Mouse (Mus musculus): ENCODE measurements around the gene Entpd5. TPM values are rescaled to one million over a fixed set of nuclear protein-coding genes. Genes with fewer than 3 reads are reported as not detected.

Gene Entpd5
- polyA plus RNA-seq, 1 experiment from 2014 or later, result 8.6 TPM

- peak overlapping the region; percentile 62 for H3K4me3 ChIP-seq
- no peak for DNase-seq (ENCODE audit: low spot score)
- peaks cover 5% of the 10 kb centered on the region; the same call in 1 of the 2 replicates for H3K27me3 ChIP-seq (ENCODE audit: insufficient read depth, poor library complexity, severe bottlenecking)
- peaks cover 5% of the 10 kb centered on the region; the same call in 1 of the 2 replicates for H3K36me3 ChIP-seq
- peak overlapping the region; percentile 86 for H3K27ac ChIP-seq
- WGBS, result 36% methylated on average over 18 of the region's 18 CpGs
- peaks cover 8% of the 10 kb centered on the region; the same call in 1 of the 2 replicates for H3K9me3 ChIP-seq
- H3K4me1 ChIP-seq (replicated peaks), result peaks cover 8% of the 10 kb centered on the region; the same call in 1 of the 2 replicates
Observed at GRCm38 (mm10) chr12:84417605-84417922, 8.7 kb upstream of the Entpd5 start.

- Histone ChIP-seq H3K9me3 (peaks cover 8% of the 10 kb centered on the region; the same call in 1 of the 2 replicates), H3K27ac (peak within 1 kb of the TSS; percentile 86), H3K27me3 (ENCODE audit: insufficient read depth, poor library complexity, severe bottlenecking) (peaks cover 5% of the 10 kb centered on the region; the same call in 1 of the 2 replicates), H3K4me3 (peak within 1 kb of the TSS; percentile 62), H3K36me3 (peaks cover 5% of the 10 kb centered on the region; the same call in 1 of the 2 replicates), H3K4me1 (replicated peaks) (peaks cover 8% of the 10 kb centered on the region; the same call in 1 of the 2 replicates)
- peak; percentile 82 for DNase-seq (ENCODE audit: low spot score)
- WGBS, result 4% methylated on average over 50 of the region's 50 CpGs
Observed at GRCm38 (mm10) chr12:84416834-84417604, 8.2 kb upstream of the Entpd5 start, which contains the start of gene Rnf113a2. Rnf113a2 (plus strand) TSS chr12:84417196.

- WGBS, result 1% methylated on average over 52 of the region's 52 CpGs
- peak overlapping the region; percentile 89 for H3K27ac ChIP-seq
- DNase-seq (ENCODE audit: low spot score), result no peak
Observed at GRCm38 (mm10) chr12:84407874-84408818, 683 bp downstream of the Entpd5 start.

GRCm38 (mm10) chr12:84407259-84407658 lies 1.6 kb downstream of the Entpd5 start:
- H3K27me3 ChIP-seq (ENCODE audit: insufficient read depth, poor library complexity, severe bottlenecking), result peaks cover 12% of the 10 kb centered on the region; the same call in 1 of the 2 replicates
- H3K9me3 ChIP-seq, result no peaks in the 10 kb centered on the region
- no peak overlapping the region for H3K27ac ChIP-seq
- H3K36me3 ChIP-seq, result no peaks in the 10 kb centered on the region
- H3K4me1 ChIP-seq (replicated peaks), result peaks cover 20% of the 10 kb centered on the region
- H3K4me3 ChIP-seq, result no peak overlapping the region
- DNase-seq (ENCODE audit: low spot score), result no peak
- WGBS, result 60% methylated on average over 4 of the region's 4 CpGs

More at GRCm38 (mm10) chr12:84407874-84408818, 683 bp downstream of the Entpd5 start:
- Histone ChIP-seq H3K9me3 (no peaks in the 10 kb centered on the region), H3K27me3 (ENCODE audit: insufficient read depth, poor library complexity, severe bottlenecking) (peaks cover 12% of the 10 kb centered on the region; the same call in 1 of the 2 replicates), H3K4me3 (peak overlapping the region; percentile 84), H3K36me3 (no peaks in the 10 kb centered on the region), H3K4me1 (replicated peaks) (peaks cover 20% of the 10 kb centered on the region)

- H3K9me3 ChIP-seq, result no peaks in the 10 kb centered on the region
- H3K4me1 ChIP-seq (replicated peaks), result peaks cover 20% of the 10 kb centered on the region
- no peak overlapping the region for H3K4me3 ChIP-seq
- no peaks in the 10 kb centered on the region for H3K36me3 ChIP-seq
- H3K27me3 ChIP-seq (ENCODE audit: insufficient read depth, poor library complexity, severe bottlenecking), result peaks cover 2% of the 10 kb centered on the region; the same call in 1 of the 2 replicates
- DNase-seq (ENCODE audit: low spot score), result no peak
- WGBS, result 84% methylated on average over 6 of the region's 6 CpGs
- H3K27ac ChIP-seq, result no peak overlapping the region
Observed at GRCm38 (mm10) chr12:84404541-84404940, 4.3 kb downstream of the Entpd5 start.

GRCm38 (mm10) chr12:84402923-84403322 lies 5.9 kb downstream of the Entpd5 start:
- 82% methylated on average over 9 of the region's 9 CpGs for WGBS
- H3K27ac ChIP-seq, result no peak overlapping the region
- no peak overlapping the region for H3K4me3 ChIP-seq
- H3K36me3 ChIP-seq, result no peaks in the 10 kb centered on the region
- no peaks in the 10 kb centered on the region for H3K27me3 ChIP-seq (ENCODE audit: insufficient read depth, poor library complexity, severe bottlenecking)
- H3K9me3 ChIP-seq, result no peaks in the 10 kb centered on the region
- DNase-seq (ENCODE audit: low spot score), result no peak
- H3K4me1 ChIP-seq (replicated peaks), result peaks cover 4% of the 10 kb centered on the region

- Histone ChIP-seq H3K36me3 (no peaks in the 10 kb centered on the region), H3K4me1 (replicated peaks) (no peaks in the 10 kb centered on the region), H3K9me3 (no peaks in the 10 kb centered on the region), H3K27me3 (ENCODE audit: insufficient read depth, poor library complexity, severe bottlenecking) (no peaks in the 10 kb centered on the region), H3K4me3 (no peak overlapping the region), H3K27ac (no peak overlapping the region)
- no peak for DNase-seq (ENCODE audit: low spot score)
- 68% methylated on average over 3 of the region's 3 CpGs for WGBS
Observed at GRCm38 (mm10) chr12:84400653-84401052, 8.2 kb downstream of the Entpd5 start.

GRCm38 (mm10) chr12:84400068-84400467 lies 8.8 kb downstream of the Entpd5 start:
- WGBS, result 90% methylated on average over 3 of the region's 3 CpGs
- Histone ChIP-seq H3K36me3 (no peaks in the 10 kb centered on the region), H3K4me3 (no peak overlapping the region), H3K27me3 (ENCODE audit: insufficient read depth, poor library complexity, severe bottlenecking) (no peaks in the 10 kb centered on the region), H3K27ac (no peak overlapping the region), H3K9me3 (no peaks in the 10 kb centered on the region), H3K4me1 (replicated peaks) (no peaks in the 10 kb centered on the region)
- DNase-seq (ENCODE audit: low spot score), result no peak

GRCm38 (mm10) chr12:84399663-84400062 lies 9.2 kb downstream of the Entpd5 start:
- no peak overlapping the region for H3K4me3 ChIP-seq
- no peaks in the 10 kb centered on the region for H3K27me3 ChIP-seq (ENCODE audit: insufficient read depth, poor library complexity, severe bottlenecking)
- H3K27ac ChIP-seq, result no peak overlapping the region
- DNase-seq (ENCODE audit: low spot score), result no peak
- WGBS, result 85% methylated on average over 9 of the region's 9 CpGs
- H3K36me3 ChIP-seq, result no peaks in the 10 kb centered on the region
- no peaks in the 10 kb centered on the region for H3K9me3 ChIP-seq
- H3K4me1 ChIP-seq (replicated peaks), result no peaks in the 10 kb centered on the region

GRCm38 (mm10) chr12:84399135-84399534 lies 9.7 kb downstream of the Entpd5 start:
- Histone ChIP-seq H3K4me1 (replicated peaks) (no peaks in the 10 kb centered on the region), H3K27me3 (ENCODE audit: insufficient read depth, poor library complexity, severe bottlenecking) (no peaks in the 10 kb centered on the region), H3K36me3 (no peaks in the 10 kb centered on the region), H3K9me3 (no peaks in the 10 kb centered on the region), H3K4me3 (no peak overlapping the region), H3K27ac (no peak overlapping the region)
- DNase-seq (ENCODE audit: low spot score), result no peak
- WGBS, result 84% methylated on average over 9 of the region's 9 CpGs

- Histone ChIP-seq H3K27me3 (ENCODE audit: insufficient read depth, poor library complexity, severe bottlenecking) (no peaks in the 10 kb centered on the region), H3K4me3 (no peak overlapping the region), H3K9me3 (no peaks in the 10 kb centered on the region), H3K27ac (no peak overlapping the region), H3K4me1 (replicated peaks) (no peaks in the 10 kb centered on the region), H3K36me3 (no peaks in the 10 kb centered on the region)
- no peak for DNase-seq (ENCODE audit: low spot score)
- 91% methylated on average over 5 of the region's 5 CpGs for WGBS
Observed at GRCm38 (mm10) chr12:84398629-84399028, 10.2 kb downstream of the Entpd5 start.

GRCm38 (mm10) chr12:84397685-84398084 lies 11.1 kb downstream of the Entpd5 start:
- Histone ChIP-seq H3K4me3 (no peak overlapping the region), H3K4me1 (replicated peaks) (no peaks in the 10 kb centered on the region), H3K9me3 (no peaks in the 10 kb centered on the region), H3K27ac (no peak overlapping the region), H3K27me3 (ENCODE audit: insufficient read depth, poor library complexity, severe bottlenecking) (no peaks in the 10 kb centered on the region), H3K36me3 (no peaks in the 10 kb centered on the region)
- DNase-seq (ENCODE audit: low spot score), result no peak
